Mouse (Mus musculus) cortical plate, adult 2 months (tissue): ENCODE data around the gene Btg1-ps2. TPM values are rescaled to one million over a fixed set of nuclear protein-coding genes. Genes with fewer than 3 reads are reported as not detected.
"Not testable (repeated sequence)": the region's sequence is repeated elsewhere in the genome, so short reads cannot be mapped to it uniquely, and the experiment has no call there.

Experiments
- H3K27ac ChIP-seq: fragments of 200-500 bp; 2 replicates; pipeline ENCODE4 v1.5.1; 2012; ENCODE audit warnings: low read length, control low read depth, inconsistent platforms; ENCODE audit not compliant: insufficient read depth
- H3K4me1 ChIP-seq: fragments of 200-500 bp; 2 replicates; pipeline ENCODE4 v1.6.1; 2011; ENCODE audit warnings: low read length; ENCODE audit not compliant: control insufficient read depth, insufficient read depth
- H3K4me3 ChIP-seq: fragments of 200-500 bp; 2 replicates; pipeline ENCODE4 v1.5.1; 2011; ENCODE audit warnings: mild to moderate bottlenecking, low read length, control low read depth; ENCODE audit not compliant: insufficient read depth
- CTCF ChIP-seq: fragments of 200-500 bp; IDR thresholded peaks from 2 replicates; pipeline ENCODE4 v1.5.1; 2011; ENCODE audit warnings: mild to moderate bottlenecking, control low read depth, low read length; ENCODE audit not compliant: insufficient read depth; ENCODE audit errors: extremely low read depth
- POLR2A ChIP-seq: fragments of 200-500 bp; IDR thresholded peaks from 2 replicates; pipeline ENCODE4 v1.6.1; 2011; ENCODE audit warnings: mild to moderate bottlenecking, low read length, control low read depth; ENCODE audit not compliant: insufficient read depth; ENCODE audit errors: extremely low read depth
- polyA plus RNA-seq: library from polyadenylated mRNA; depleted of rRNA; stranded (reverse); fragments of >200 nt; gene quantifications from 2 replicates; pipeline ENCODE4 v1.2.3, GENCODE M21; 2012; rRNA removed

Btg1-ps2 gene
- polyA plus RNA-seq: not detected in 2 replicates

- H3K4me1 ChIP-seq, H3K27ac ChIP-seq, H3K4me3 ChIP-seq: not testable (repeated sequence)
Observed at GRCm38 (mm10) chrX:38043014-38043413, at the start of gene Btg1-ps2. Gene Btg1-ps2 (minus strand): TSS chrX:38043114.

GRCm38 (mm10) chrX:38085041-38085440 lies 42.1 kb upstream of the Btg1-ps2 start, which contains the start of gene Rhox11:
Gene Rhox11 (minus strand): TSS chrX:38085141.
- TF ChIP-seq POLR2A (no peak), CTCF (no peak)
- no peaks in the 10 kb centered on the region for H3K4me1 ChIP-seq
- H3K27ac ChIP-seq: no peak within 1 kb of the TSS
- H3K4me3 ChIP-seq: no peak within 1 kb of the TSS

GRCm38 (mm10) chrX:38084226-38084625 lies 41.3 kb upstream of the Btg1-ps2 start:
- Histone ChIP-seq H3K4me1 (no peaks in the 10 kb centered on the region), H3K4me3 (no peak overlapping the region), H3K27ac (no peak overlapping the region)
- peak; percentile 55 for TF ChIP-seq CTCF
- TF ChIP-seq POLR2A: no peak

- H3K4me1 ChIP-seq: no peaks in the 10 kb centered on the region
- H3K4me3 ChIP-seq: no peak within 1 kb of the TSS
- no peak for TF ChIP-seq CTCF
- no peak for TF ChIP-seq POLR2A
- no peak within 1 kb of the TSS for H3K27ac ChIP-seq
Observed at GRCm38 (mm10) chrX:38066175-38066574, 23.3 kb upstream of the Btg1-ps2 start, which contains the start of gene Rhox10. Gene Rhox10 (plus strand): TSS chrX:38066475.

GRCm38 (mm10) chrX:38061544-38061943 lies 18.6 kb upstream of the Btg1-ps2 start:
- H3K4me3 ChIP-seq: no peak overlapping the region
- no peak overlapping the region for H3K27ac ChIP-seq
- TF ChIP-seq CTCF (peak; percentile 32; the same call in 1 of the 2 replicates), POLR2A (no peak)
- no peaks in the 10 kb centered on the region for H3K4me1 ChIP-seq

- no peaks in the 10 kb centered on the region for H3K4me1 ChIP-seq
- TF ChIP-seq CTCF: no peak
- TF ChIP-seq POLR2A: no peak
- H3K4me3 ChIP-seq: no peak overlapping the region
- H3K27ac ChIP-seq: no peak overlapping the region
Observed at GRCm38 (mm10) chrX:38039666-38040065, 3.2 kb downstream of the Btg1-ps2 start.

GRCm38 (mm10) chrX:38033841-38034240 lies 9.1 kb downstream of the Btg1-ps2 start:
- Histone ChIP-seq H3K4me3 (no peak overlapping the region), H3K4me1 (no peaks in the 10 kb centered on the region), H3K27ac (no peak overlapping the region)
- no peak for TF ChIP-seq POLR2A
- TF ChIP-seq CTCF: no peak

GRCm38 (mm10) chrX:38018597-38018996 lies 24.3 kb downstream of the Btg1-ps2 start, which contains the start of gene Btg1-ps1:
Gene Btg1-ps1 (minus strand): TSS chrX:38018815.
- not testable (repeated sequence) for H3K27ac ChIP-seq, H3K4me1 ChIP-seq, H3K4me3 ChIP-seq

GRCm38 (mm10) chrX:38008756-38009155 lies 34.2 kb downstream of the Btg1-ps2 start:
- TF ChIP-seq CTCF (no peak), POLR2A (no peak)
- Histone ChIP-seq H3K4me3 (no peak overlapping the region), H3K27ac (no peak overlapping the region), H3K4me1 (no peaks in the 10 kb centered on the region)

Other genes with a start within 250 kb of the Btg1-ps2 start
- not detected in 2 replicates for gene Rhox5, start 238.3 kb downstream of the Btg1-ps2 start, polyA plus RNA-seq
- 0.09 TPM in 1 of 2 replicates, not detected in the other for gene Rhox6, start 216.2 kb downstream of the Btg1-ps2 start, polyA plus RNA-seq
- not detected in 2 replicates for gene Rhox7a, start 211.4 kb downstream of the Btg1-ps2 start, polyA plus RNA-seq
- not detected in 2 replicates for gene Rhox8, start 164.2 kb downstream of the Btg1-ps2 start, polyA plus RNA-seq
- gene Rhox7b, start 145.9 kb downstream of the Btg1-ps2 start, polyA plus RNA-seq: not detected in 2 replicates
- not detected in 2 replicates for gene Rhox9, start 141.3 kb downstream of the Btg1-ps2 start, polyA plus RNA-seq
- gene Btg1-ps1, start 24.3 kb downstream of the Btg1-ps2 start, polyA plus RNA-seq: not detected in 2 replicates
- not detected in 2 replicates for gene Rhox10, start 23.4 kb upstream of the Btg1-ps2 start, polyA plus RNA-seq
- not detected in 2 replicates for gene Rhox11, start 42.0 kb upstream of the Btg1-ps2 start, polyA plus RNA-seq
- gene Rhox12, start 67.8 kb upstream of the Btg1-ps2 start, polyA plus RNA-seq: not detected in 2 replicates
- gene Rhox13, start 78.1 kb upstream of the Btg1-ps2 start, polyA plus RNA-seq: not detected in 2 replicates
- gene Zbtb33, start 146.7 kb upstream of the Btg1-ps2 start, polyA plus RNA-seq: 9.7 and 10.0 TPM in 2 replicates
- 8.8 and 10.1 TPM in 2 replicates for gene Tmem255a, start 209.3 kb upstream of the Btg1-ps2 start, polyA plus RNA-seq